Mouse (Mus musculus) small intestine, adult 2 months (tissue): ENCODE measurements at regions not wholly inside any gene's neighbourhood (a gene's known extent, or its start where the extent isn't known, plus 50 kb on each side); places are given as distances from the start of the nearest gene placed in this dataset.

ENCODE experiments used
- H3K27ac ChIP-seq: fragments of 200-500 bp; 2 replicates; pipeline ENCODE4 v1.5.1; 2012; ENCODE audit warnings: low read depth, low read length, control low read depth, inconsistent platforms; ENCODE audit not compliant: insufficient read depth
- H3K27me3 ChIP-seq: fragments of 200-500 bp; 2 replicates; pipeline ENCODE4 v1.6.1; 2012; ENCODE audit warnings: mild to moderate bottlenecking, moderate library complexity, low read length, inconsistent platforms; ENCODE audit not compliant: control insufficient read depth, insufficient read depth
- H3K36me3 ChIP-seq: fragments of 200-500 bp; 2 replicates; pipeline ENCODE4 v1.6.1; 2012; ENCODE audit warnings: mild to moderate bottlenecking, low read length, control low read depth, inconsistent platforms; ENCODE audit not compliant: control insufficient read depth, insufficient read depth
- H3K4me1 ChIP-seq: fragments of 200-500 bp; 2 replicates; pipeline ENCODE4 v1.6.1; 2012; ENCODE audit warnings: low read length, inconsistent platforms, mixed read lengths; ENCODE audit not compliant: control insufficient read depth, insufficient read depth, insufficient read length
- H3K4me3 ChIP-seq: fragments of 200-500 bp; 2 replicates; pipeline ENCODE4 v1.5.1; 2012; ENCODE audit warnings: low read depth, mild to moderate bottlenecking, control low read depth, inconsistent platforms, low read length, moderate library complexity
- CTCF ChIP-seq: fragments of 200-500 bp; IDR thresholded peaks from 2 replicates; pipeline ENCODE4 v1.5.1; 2012; ENCODE audit warnings: low read depth, mild to moderate bottlenecking, control low read depth, inconsistent platforms, low read length, moderate library complexity, mixed read lengths; ENCODE audit not compliant: insufficient replicate concordance, insufficient read length; ENCODE audit errors: extremely low read depth
- POLR2A ChIP-seq: fragments of 200-500 bp; IDR thresholded peaks from 2 replicates; pipeline ENCODE4 v1.6.1; 2012; ENCODE audit warnings: low read depth, mild to moderate bottlenecking, control low read depth, inconsistent platforms, low read length, moderate library complexity
- WGBS: fragments of 180-500 bp; shearing (Covaris S2); methylation state at CpG from one replicate; pipeline ENCODE4 v1.1.7; 2018; 5-methylcytosine and 5-hydroxymethylcytosine counted together

GRCm38 (mm10) chr3:101696832-101697231 lies 92.3 kb upstream of the Atp1a1 start:
- Histone ChIP-seq H3K27me3 (no peaks in the 10 kb centered on the region), H3K27ac (no peak overlapping the region), H3K4me3 (no peak overlapping the region), H3K36me3 (no peaks in the 10 kb centered on the region), H3K4me1 (peaks cover 20% of the 10 kb centered on the region; the same call in 1 of the 2 replicates)
- WGBS: 96% methylated on average over 2 of the region's 2 CpGs
- no peak for TF ChIP-seq POLR2A
- no peak for TF ChIP-seq CTCF

GRCm38 (mm10) chr3:101694311-101694710 lies 89.8 kb upstream of the Atp1a1 start:
- no peaks in the 10 kb centered on the region for H3K36me3 ChIP-seq
- no peak overlapping the region for H3K27ac ChIP-seq
- 78% methylated on average over 1 of the region's 1 CpGs for WGBS
- H3K4me3 ChIP-seq: no peak overlapping the region
- TF ChIP-seq POLR2A (no peak), CTCF (no peak)
- peaks cover 3% of the 10 kb centered on the region; the same call in 1 of the 2 replicates for H3K4me1 ChIP-seq
- no peaks in the 10 kb centered on the region for H3K27me3 ChIP-seq

GRCm38 (mm10) chr3:101691937-101692604 lies 87.6 kb upstream of the Atp1a1 start:
- 67% methylated on average over 8 of the region's 8 CpGs for WGBS
- H3K36me3 ChIP-seq: no peaks in the 10 kb centered on the region
- H3K27me3 ChIP-seq: no peaks in the 10 kb centered on the region
- peaks cover 3% of the 10 kb centered on the region; the same call in 1 of the 2 replicates for H3K4me1 ChIP-seq
- TF ChIP-seq CTCF (no peak), POLR2A (no peak)
- H3K4me3 ChIP-seq: no peak overlapping the region
- H3K27ac ChIP-seq: no peak overlapping the region

- no peaks in the 10 kb centered on the region for H3K36me3 ChIP-seq
- no peaks in the 10 kb centered on the region for H3K27me3 ChIP-seq
- no peak for TF ChIP-seq POLR2A
- TF ChIP-seq CTCF: no peak
- H3K4me3 ChIP-seq: no peak overlapping the region
- H3K27ac ChIP-seq: no peak overlapping the region
- H3K4me1 ChIP-seq: peaks cover 3% of the 10 kb centered on the region; the same call in 1 of the 2 replicates
- WGBS: 96% methylated on average over 2 of the region's 2 CpGs
These were observed 86.3 kb upstream of the Atp1a1 start for GRCm38 (mm10) chr3:101690779-101691178.

- no peak overlapping the region for H3K4me3 ChIP-seq
- TF ChIP-seq CTCF (no peak), POLR2A (no peak)
- H3K4me1 ChIP-seq: peaks cover 3% of the 10 kb centered on the region; the same call in 1 of the 2 replicates
- no peaks in the 10 kb centered on the region for H3K27me3 ChIP-seq
- no peaks in the 10 kb centered on the region for H3K36me3 ChIP-seq
- WGBS: 87% methylated on average over 6 of the region's 6 CpGs
- no peak overlapping the region for H3K27ac ChIP-seq
These were observed 85.7 kb upstream of the Atp1a1 start for GRCm38 (mm10) chr3:101690222-101690621.

- Histone ChIP-seq H3K36me3 (no peaks in the 10 kb centered on the region), H3K4me1 (peaks cover 4% of the 10 kb centered on the region; the same call in 1 of the 2 replicates), H3K27me3 (no peaks in the 10 kb centered on the region), H3K4me3 (no peak overlapping the region), H3K27ac (no peak overlapping the region)
- no peak for TF ChIP-seq POLR2A
- WGBS: 71% methylated on average over 7 of the region's 7 CpGs
These were observed 80.7 kb upstream of the Atp1a1 start for GRCm38 (mm10) chr3:101685203-101685602.

- TF ChIP-seq CTCF (no peak), POLR2A (no peak)
- H3K4me1 ChIP-seq: peaks cover 24% of the 10 kb centered on the region; the same call in 1 of the 2 replicates
- no peak overlapping the region for H3K27ac ChIP-seq
- no peak overlapping the region for H3K4me3 ChIP-seq
- no peaks in the 10 kb centered on the region for H3K27me3 ChIP-seq
- no peaks in the 10 kb centered on the region for H3K36me3 ChIP-seq
- WGBS: 90% methylated on average over 4 of the region's 4 CpGs
These were observed 68.5 kb upstream of the Atp1a1 start for GRCm38 (mm10) chr3:101672943-101673342.

GRCm38 (mm10) chr3:101670561-101671001 lies 66.1 kb upstream of the Atp1a1 start:
- H3K27ac ChIP-seq: peak overlapping the region; percentile 82
- H3K4me1 ChIP-seq: peaks cover 35% of the 10 kb centered on the region
- TF ChIP-seq CTCF (no peak), POLR2A (no peak)
- no peaks in the 10 kb centered on the region for H3K36me3 ChIP-seq
- WGBS: 9% methylated on average over 8 of the region's 8 CpGs
- H3K4me3 ChIP-seq: no peak overlapping the region
- no peaks in the 10 kb centered on the region for H3K27me3 ChIP-seq
